Mouse (Mus musculus): ENCODE measurements at regions not wholly inside any gene's neighbourhood (a gene's known extent, or its start where the extent isn't known, plus 50 kb on each side); places are given as distances from the start of the nearest gene placed in this dataset. TPM values are rescaled to one million over a fixed set of nuclear protein-coding genes. Genes with fewer than 3 reads are reported as not detected.

GRCm38 (mm10) chr17:82080301-82080700 is 342.1 kb upstream of the Slc8a1 start:
- no peaks in the 10 kb centered on the region for H3K36me3 ChIP-seq
- H3K9ac ChIP-seq: no peak overlapping the region
- H3K27ac ChIP-seq (replicated peaks): no peak overlapping the region
- no peak overlapping the region for H3K4me3 ChIP-seq (replicated peaks)
- ATAC-seq (ENCODE audit: insufficient number of reproducible peaks, low FRiP score, low TSS enrichment, low read depth): no peak
- no peaks in the 10 kb centered on the region for H3K4me1 ChIP-seq
- no peaks in the 10 kb centered on the region for H3K27me3 ChIP-seq
- no peaks in the 10 kb centered on the region for H3K9me3 ChIP-seq (replicated peaks)
- no peak overlapping the region for H3K4me2 ChIP-seq (replicated peaks)

Small RNA genes lying in the stretch of these regions (microRNA-seq; reads per million reads assigned to microRNA genes)
- gene Gm23400 (ENCODE audit: borderline number of aligned reads) (not detected), gene Gm27359 (ENCODE audit: borderline number of aligned reads) (not detected)

Measured in embryonic facial prominence, embryonic 15.5 days (tissue).